Mouse (Mus musculus): Measurements from ENCODE around the gene Diaph3.
A peak's percentile ranks its signal among the peaks of the same experiment; 100 is the strongest.

Diaph3 gene

DNA sequence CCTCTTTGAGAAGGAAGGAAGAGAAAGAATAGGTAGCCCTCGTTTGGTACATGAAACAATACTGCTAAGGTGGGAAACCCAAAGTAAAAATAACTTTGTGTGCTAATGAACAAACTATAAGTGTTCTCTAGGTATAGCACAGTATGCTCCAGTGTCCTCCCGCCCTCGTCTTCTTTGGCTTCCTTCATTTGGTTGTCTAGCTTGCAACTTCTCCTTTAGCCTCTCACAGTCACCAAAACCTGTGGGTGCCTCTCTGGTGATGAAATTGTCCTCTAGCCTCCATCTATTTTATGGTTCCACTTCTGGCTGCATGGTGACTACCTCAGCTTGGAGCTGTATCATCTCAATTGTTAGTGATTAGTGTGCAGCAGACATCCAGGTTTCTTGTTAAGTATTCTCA lies 277.0 kb downstream of the Diaph3 start:
- no peak for ATAC-seq (ENCODE audit: insufficient number of reproducible peaks, low FRiP score, low TSS enrichment)

GRCm38 (mm10) chr14:86861277-86861946 lies 279.6 kb downstream of the Diaph3 start:
- no peak for ATAC-seq (ENCODE audit: insufficient number of reproducible peaks, low FRiP score, low TSS enrichment)

DNA sequence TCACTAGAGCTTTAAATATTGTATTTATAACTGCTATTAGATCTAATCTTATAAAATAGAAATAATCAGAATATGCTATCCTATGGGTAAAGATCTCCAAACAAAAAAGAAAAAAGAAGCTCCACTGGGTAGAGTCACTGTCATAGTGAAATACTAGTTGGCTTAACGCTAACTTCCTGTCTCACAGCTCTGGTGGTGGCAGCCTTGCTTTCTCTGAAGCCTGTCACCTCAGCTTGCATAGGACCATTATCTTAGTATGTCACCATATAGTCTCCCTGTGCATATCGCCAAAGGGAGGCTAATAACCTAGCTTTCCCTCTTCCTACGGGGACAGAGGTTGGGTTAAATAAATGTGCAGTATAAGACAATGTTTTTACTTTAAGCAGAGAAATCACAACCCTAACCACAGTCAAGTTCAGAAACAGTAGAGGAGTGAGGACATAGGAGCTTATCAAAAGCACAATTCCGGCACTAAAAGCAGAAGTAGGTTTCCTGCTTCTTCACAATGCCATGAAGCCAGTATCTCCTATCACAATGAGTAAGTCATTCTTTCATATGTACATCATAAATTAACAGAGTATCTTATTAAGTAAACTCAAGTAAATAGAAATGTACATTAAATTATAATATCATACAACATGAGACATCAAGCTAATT lies 293.8 kb downstream of the Diaph3 start:
- ATAC-seq (ENCODE audit: insufficient number of reproducible peaks, low FRiP score, low TSS enrichment): no peak

DNA sequence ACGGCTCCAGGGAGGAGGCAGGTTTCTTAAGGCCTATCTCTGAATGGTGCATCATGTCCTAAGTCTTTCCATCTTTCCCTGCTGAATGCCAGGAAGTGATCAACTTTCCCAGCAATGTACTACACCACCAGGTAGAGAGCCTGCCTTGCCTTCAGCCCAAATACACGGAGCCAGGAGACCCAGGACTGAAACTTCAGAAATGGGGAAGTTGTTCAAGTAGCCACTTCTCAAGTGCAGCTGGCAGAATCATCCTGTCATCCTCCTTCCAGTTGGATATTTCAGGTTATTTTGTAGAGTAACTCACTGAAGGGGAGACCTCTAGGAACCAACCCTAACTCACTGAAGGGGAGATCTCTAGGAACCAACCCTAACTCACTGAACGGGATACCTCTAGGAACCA lies 297.0 kb downstream of the Diaph3 start:
- no peak for ATAC-seq (ENCODE audit: insufficient number of reproducible peaks, low FRiP score, low TSS enrichment)

GRCm38 (mm10) chr14:86837642-86838041 lies 303.4 kb downstream of the Diaph3 start:
- no peak for ATAC-seq (ENCODE audit: insufficient number of reproducible peaks, low FRiP score, low TSS enrichment)

- no peak for ATAC-seq (ENCODE audit: insufficient number of reproducible peaks, low FRiP score, low TSS enrichment)
Measured at GRCm38 (mm10) chr14:86834851-86835250, 306.2 kb downstream of the Diaph3 start.

- no peak for ATAC-seq (ENCODE audit: insufficient number of reproducible peaks, low FRiP score, low TSS enrichment)
Measured at GRCm38 (mm10) chr14:86834269-86834668, 306.8 kb downstream of the Diaph3 start.

GRCm38 (mm10) chr14:86833003-86833402 lies 308.0 kb downstream of the Diaph3 start:
- ATAC-seq (ENCODE audit: insufficient number of reproducible peaks, low FRiP score, low TSS enrichment): no peak

- ATAC-seq (ENCODE audit: insufficient number of reproducible peaks, low FRiP score, low TSS enrichment): no peak
Measured at GRCm38 (mm10) chr14:86816246-86816645, 324.8 kb downstream of the Diaph3 start.

GRCm38 (mm10) chr14:86788880-86789641 lies 352.0 kb downstream of the Diaph3 start:
- ATAC-seq (ENCODE audit: insufficient number of reproducible peaks, low FRiP score, low TSS enrichment): no peak; the same call in 1 of the 2 replicates

DNA sequence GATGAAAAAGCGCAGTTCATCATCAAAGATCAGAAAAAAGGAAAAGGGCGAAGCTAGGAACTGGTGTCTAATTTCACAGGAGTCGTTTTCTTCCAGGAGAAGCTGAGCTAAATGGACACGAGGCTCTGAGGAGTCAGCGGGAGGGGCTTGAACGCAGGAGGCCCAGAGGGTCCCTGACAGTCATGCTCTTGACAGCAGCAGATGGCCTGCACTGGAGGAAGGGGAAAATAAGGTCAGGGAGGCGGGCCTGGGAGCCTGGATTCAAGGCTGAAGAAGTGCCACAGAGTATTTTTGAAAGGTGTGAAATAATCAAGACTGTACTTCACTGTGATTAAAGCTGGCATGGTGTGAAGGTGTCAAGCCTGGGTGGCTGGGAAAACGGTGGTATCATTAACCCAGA lies 354.2 kb downstream of the Diaph3 start:
- peak; percentile 58; the same call in 1 of the 2 replicates for ATAC-seq (ENCODE audit: insufficient number of reproducible peaks, low FRiP score, low TSS enrichment)

- ATAC-seq (ENCODE audit: insufficient number of reproducible peaks, low FRiP score, low TSS enrichment): peak; percentile 61; the same call in 1 of the 2 replicates
Measured at GRCm38 (mm10) chr14:86781553-86782273, 359.3 kb downstream of the Diaph3 start.

DNA sequence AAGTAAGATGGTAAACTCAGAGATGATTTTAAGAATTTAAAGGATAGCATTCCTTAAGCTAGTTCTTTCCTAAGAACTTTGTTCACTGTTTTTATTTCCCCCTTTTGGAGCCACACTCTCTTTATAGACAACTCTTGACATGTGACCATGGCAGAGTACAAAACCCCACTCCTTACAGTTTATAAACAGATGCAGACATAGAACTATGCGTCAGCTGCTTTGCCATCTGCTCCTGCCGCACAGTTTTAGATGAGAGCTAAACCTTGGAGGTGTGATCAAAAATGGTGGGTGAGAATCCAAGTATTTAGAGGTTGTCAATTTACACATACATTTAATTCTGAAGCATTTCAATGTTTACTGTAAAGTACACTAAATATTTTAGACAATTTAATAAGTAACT lies 367.7 kb downstream of the Diaph3 start:
- ATAC-seq (ENCODE audit: insufficient number of reproducible peaks, low FRiP score, low TSS enrichment): no peak

GRCm38 (mm10) chr14:86772176-86773150 lies 368.6 kb downstream of the Diaph3 start:
- no peak for ATAC-seq (ENCODE audit: insufficient number of reproducible peaks, low FRiP score, low TSS enrichment)

DNA sequence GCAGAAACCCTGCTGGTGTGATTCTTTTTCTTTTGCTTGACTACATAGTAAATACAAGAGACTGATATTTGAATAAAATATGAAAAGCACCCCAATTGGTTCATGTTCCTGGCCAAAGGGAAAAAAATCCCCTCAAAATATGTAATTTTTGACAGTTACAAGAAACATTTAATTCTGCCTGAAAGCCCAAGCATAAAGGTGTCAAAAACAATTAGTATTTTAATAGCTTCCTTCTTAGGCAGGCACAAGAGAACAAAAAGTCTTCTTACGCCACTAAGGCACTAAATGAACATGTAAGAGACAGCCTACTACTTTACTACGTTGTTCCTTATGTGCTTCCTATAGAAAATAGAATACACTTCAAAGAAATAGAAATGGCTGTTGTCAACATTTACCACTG lies 376.7 kb downstream of the Diaph3 start:
- no peak for ATAC-seq (ENCODE audit: insufficient number of reproducible peaks, low FRiP score, low TSS enrichment)

DNA sequence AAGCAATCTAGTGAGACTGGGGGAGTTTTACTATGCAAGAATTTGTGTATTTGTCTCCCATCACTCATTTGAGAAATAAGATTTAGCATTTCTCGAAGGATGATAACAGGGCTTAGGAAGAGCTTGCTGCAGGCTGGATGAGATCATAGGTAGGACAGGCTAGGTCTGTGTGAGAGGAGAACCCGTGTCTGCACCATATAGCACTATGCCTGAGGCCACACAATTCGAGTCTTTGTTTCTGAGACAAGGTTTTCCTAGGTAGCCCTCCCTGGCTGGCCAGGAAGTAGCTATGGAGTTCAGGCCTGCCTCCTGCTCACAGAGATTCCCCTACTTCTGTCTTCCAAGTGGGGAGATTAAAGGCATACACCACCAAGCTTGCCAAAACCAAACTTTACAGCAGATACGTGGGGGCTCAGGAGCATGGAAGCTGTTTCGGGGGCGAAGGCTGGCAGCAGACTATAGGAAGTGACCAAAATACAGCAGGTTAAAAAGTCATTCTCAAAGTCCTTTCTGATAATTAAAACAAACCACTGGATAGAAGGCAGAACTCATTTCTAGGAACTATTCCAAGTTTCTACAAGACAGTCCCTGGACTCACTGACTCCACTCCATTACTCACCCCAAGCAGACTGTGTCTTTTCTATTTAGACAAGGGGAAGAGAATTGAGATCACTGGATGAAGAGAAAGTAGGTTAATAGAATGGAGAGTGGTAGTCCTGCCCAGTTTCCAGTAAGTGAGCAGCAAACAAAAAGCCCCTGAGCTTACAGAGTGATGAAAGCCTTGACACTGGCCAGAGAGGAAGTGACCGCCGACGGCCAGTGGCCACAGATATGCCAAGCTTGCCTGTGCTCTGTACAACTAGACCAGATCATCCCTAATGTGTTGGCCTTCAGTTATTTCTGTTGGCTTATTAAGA lies 383.2 kb downstream of the Diaph3 start:
- peak; percentile 59; the same call in 1 of the 2 replicates for ATAC-seq (ENCODE audit: insufficient number of reproducible peaks, low FRiP score, low TSS enrichment)

- ATAC-seq (ENCODE audit: insufficient number of reproducible peaks, low FRiP score, low TSS enrichment): no peak
Measured at GRCm38 (mm10) chr14:86757132-86757531, 383.9 kb downstream of the Diaph3 start.

DNA sequence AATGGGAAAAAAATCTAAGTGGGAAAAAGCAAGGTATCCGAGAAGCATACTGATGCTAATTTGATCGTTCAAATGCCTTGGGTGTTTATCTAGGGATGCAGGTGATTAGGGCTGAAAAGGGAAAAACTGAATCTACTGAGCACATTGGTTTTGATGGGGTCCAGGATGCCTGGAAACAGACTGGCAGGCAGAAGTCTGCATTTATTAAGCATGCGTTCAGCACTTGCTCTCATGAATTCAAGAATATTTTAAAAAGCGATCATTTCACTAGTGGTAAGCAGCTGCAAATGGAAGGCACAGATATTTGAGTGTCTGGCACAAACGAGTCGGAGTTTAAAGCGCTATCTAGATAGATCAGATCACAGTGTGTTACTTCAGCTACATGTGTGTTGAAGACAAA lies 390.7 kb downstream of the Diaph3 start:
- ATAC-seq (ENCODE audit: insufficient number of reproducible peaks, low FRiP score, low TSS enrichment): no peak

All from cerebellum, adult (tissue).